Mouse (Mus musculus): ENCODE data around the gene Tbx1.

DNA sequence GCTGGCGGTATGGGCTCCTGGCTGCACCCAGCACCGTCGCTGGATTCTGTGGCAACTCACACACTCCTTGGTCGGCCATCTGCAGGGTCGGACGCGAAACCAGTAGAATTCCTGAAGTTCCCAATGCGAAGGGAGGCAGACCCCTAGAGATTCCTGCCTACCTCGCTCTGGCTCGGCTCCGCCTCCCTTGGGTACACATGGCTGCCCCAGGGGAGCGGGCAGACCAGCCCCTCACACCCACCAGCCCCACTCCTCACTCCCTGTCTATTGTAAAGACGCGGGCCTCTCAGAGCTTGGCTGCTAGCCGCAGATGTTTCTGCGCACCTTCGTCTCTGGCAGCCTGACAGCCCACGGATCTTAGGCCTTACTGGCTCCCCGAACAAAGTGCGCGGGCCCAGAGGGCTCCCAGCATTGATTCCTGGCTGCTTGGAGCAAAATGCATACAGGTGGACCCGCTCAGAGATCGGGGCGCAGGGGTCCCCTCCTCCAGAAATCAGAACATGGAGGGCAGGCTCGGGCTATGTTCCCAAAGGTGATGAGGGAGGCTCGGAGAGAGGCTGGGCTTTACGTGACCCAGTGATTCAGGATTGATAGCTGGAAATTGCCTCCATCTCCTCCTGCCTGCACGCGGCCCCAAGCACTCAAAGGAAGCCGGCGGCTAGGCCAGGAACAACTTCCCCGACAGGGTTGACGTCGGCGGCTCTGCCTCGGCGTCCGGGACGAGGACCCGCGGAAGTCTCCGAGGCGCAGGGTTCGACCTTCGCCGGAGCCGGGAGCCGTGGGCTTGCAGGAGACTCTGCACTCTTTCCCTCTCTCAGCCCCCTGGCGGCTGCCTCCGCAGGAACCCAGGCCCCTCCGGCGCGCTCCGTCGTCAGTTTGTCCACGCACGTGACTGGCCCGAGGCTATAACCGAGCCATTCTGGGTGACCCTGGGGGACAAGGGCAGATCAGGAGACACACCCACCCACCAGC lies 862 bp upstream of the Tbx1 start:
- no peak for TF ChIP-seq POLR2A (IDR thresholded peaks at IDR 0.05; ENCODE audit: low read depth, low read length)
- no peak for TF ChIP-seq CTCF (IDR thresholded peaks at IDR 0.05; ENCODE audit: borderline replicate concordance, insufficient read depth, low read length)

Data from embryonic fibroblast, embryonic 13.5 days (primary cell).